In genomic region chr10:69119456-69119855, GRCm38 (mm10) we compare ENCODE assay signal across 13 mouse cellular contexts. TPM values are rescaled to one million over a fixed set of nuclear protein-coding genes. Genes with fewer than 3 reads are reported as not detected.
A peak's percentile ranks its signal among the peaks of the same experiment; 100 is the strongest.
DNase-seq lines count a peak whose midpoint lies in the region; ATAC-seq and TF ChIP-seq lines count a peak whose summit lies in the region.
"Had no signal": no experiment of that assay in that cellular context is flagged by ENCODE, and none has a peak within 500 bp of the region (broad histone marks: within the 10 kb centered on the region; RNA-seq: fewer than 3 reads in every experiment).

No protein-coding gene starts in this region.

- 0 out of 2 replicates have a peak, but pooled peaks cover 4% of the 10 kb centered on the region for H3K4me1 ChIP-seq in kidney, embryonic 15.5 days
- H3K4me1 ChIP-seq in kidney, embryonic 14.5 days (ENCODE audit: control insufficient read depth, insufficient read depth, low read length), result no peaks in the 10 kb centered on the region
- peaks cover 6% of the 10 kb centered on the region for H3K4me1 ChIP-seq in limb, embryonic 15.5 days
- H3K4me1 ChIP-seq: forebrain, embryonic 15.5 days; hindbrain, embryonic 15.5 days had no signal

- no peak overlapping the region for H3K9ac ChIP-seq in kidney, embryonic 15.5 days
- no peak overlapping the region for H3K9ac ChIP-seq in kidney, embryonic 14.5 days (ENCODE audit: low read depth, low read length)
- H3K9ac ChIP-seq in limb, embryonic 15.5 days, result no peak overlapping the region
- H3K9ac ChIP-seq: forebrain, embryonic 15.5 days; heart, embryonic 13.5 days; hindbrain, embryonic 15.5 days had no signal

- no peak overlapping the region for H3K4me2 ChIP-seq in kidney, embryonic 15.5 days
- no peak overlapping the region for H3K4me2 ChIP-seq in kidney, embryonic 14.5 days (replicated peaks; ENCODE audit: low read depth, low read length)
- no peak overlapping the region for H3K4me2 ChIP-seq in limb, embryonic 15.5 days
- H3K4me2 ChIP-seq: forebrain, embryonic 15.5 days; heart, embryonic 13.5 days; hindbrain, embryonic 15.5 days had no signal

- no peak for DNase-seq in gastrocnemius, adult 2 months
- no peak for DNase-seq in gastrocnemius, postnatal 14 days
- peak; percentile 13 for DNase-seq in NIH3T3 (ENCODE audit: low read depth)
- DNase-seq: adrenal gland, adult 2 months; adrenal gland, postnatal 25 days had no signal

- peak overlapping the region; percentile 24; the same call in 1 of the 2 replicates for H3K27ac ChIP-seq in gastrocnemius, adult 2 months
- H3K27ac ChIP-seq in kidney, embryonic 15.5 days, result peak overlapping the region; percentile 45; the same call in 1 of the 2 replicates
- no peak overlapping the region for H3K27ac ChIP-seq in kidney, embryonic 14.5 days (ENCODE audit: low read depth, low read length)
- peak overlapping the region; percentile 43 for H3K27ac ChIP-seq in limb, embryonic 15.5 days
- H3K27ac ChIP-seq: forebrain, embryonic 15.5 days; heart, embryonic 13.5 days; hindbrain, embryonic 15.5 days had no signal

- no peak for ATAC-seq in kidney, embryonic 15.5 days (replicated peaks; ENCODE audit: low FRiP score)
- no peak for ATAC-seq in kidney, embryonic 14.5 days (ENCODE audit: low FRiP score, low TSS enrichment)
- no peak for ATAC-seq in limb, embryonic 15.5 days (ENCODE audit: insufficient number of reproducible peaks, low FRiP score, low TSS enrichment, low read depth)
- ATAC-seq: forebrain, embryonic 15.5 days; intestine, embryonic 16.5 days had no signal

- intact Hi-C loops in gastrocnemius, adult 2 months (cut with DNase I), result no loop called here
- intact Hi-C loops in gastrocnemius, postnatal 14 days (cut with DNase I; ENCODE audit: low total_unique reads), result no loop called here

- no peaks in the 10 kb centered on the region for H3K36me3 ChIP-seq in kidney, embryonic 15.5 days
- H3K36me3 ChIP-seq in kidney, embryonic 14.5 days (ENCODE audit: control insufficient read depth, insufficient read depth, low read length), result no peaks in the 10 kb centered on the region
- no peaks in the 10 kb centered on the region for H3K36me3 ChIP-seq in limb, embryonic 15.5 days
- H3K36me3 ChIP-seq: forebrain, embryonic 15.5 days; heart, embryonic 13.5 days; hindbrain, embryonic 15.5 days had no signal

- H3K4me3 ChIP-seq in gastrocnemius, adult 2 months, result no peak overlapping the region
- H3K4me3 ChIP-seq in kidney, embryonic 15.5 days (replicated peaks), result no peak overlapping the region
- H3K4me3 ChIP-seq in kidney, embryonic 14.5 days (ENCODE audit: low read length), result no peak overlapping the region
- no peak overlapping the region for H3K4me3 ChIP-seq in limb, embryonic 15.5 days
- H3K4me3 ChIP-seq: forebrain, embryonic 15.5 days; heart, embryonic 13.5 days; hindbrain, embryonic 15.5 days had no signal

- no peak for TF ChIP-seq CTCF in gastrocnemius, adult 2 months (IDR thresholded peaks at IDR 0.05)

- WGBS in kidney, embryonic 15.5 days, result 34% methylated on average over 1 of the region's 1 CpGs
- 37% methylated on average over 1 of the region's 1 CpGs for WGBS in kidney, embryonic 14.5 days
- WGBS in limb, embryonic 15.5 days, result 28% methylated on average over 1 of the region's 1 CpGs

- H3K9me3 ChIP-seq in kidney, embryonic 15.5 days (replicated peaks), result no peaks in the 10 kb centered on the region
- H3K9me3 ChIP-seq in kidney, embryonic 14.5 days (ENCODE audit: control insufficient read depth, low read length), result no peaks in the 10 kb centered on the region; the same call in 1 of the 2 replicates
- no peaks in the 10 kb centered on the region for H3K9me3 ChIP-seq in limb, embryonic 15.5 days
- H3K9me3 ChIP-seq: forebrain, embryonic 15.5 days; heart, embryonic 13.5 days; hindbrain, embryonic 15.5 days had no signal

- no peaks in the 10 kb centered on the region for H3K27me3 ChIP-seq in kidney, embryonic 15.5 days
- H3K27me3 ChIP-seq in kidney, embryonic 14.5 days (ENCODE audit: control insufficient read depth, insufficient read depth, low read length), result no peaks in the 10 kb centered on the region
- H3K27me3 ChIP-seq in limb, embryonic 15.5 days, result no peaks in the 10 kb centered on the region
- H3K27me3 ChIP-seq: CH12.LX; forebrain, embryonic 15.5 days; heart, embryonic 13.5 days; hindbrain, embryonic 15.5 days had no signal

RNA-seq across cellular contexts. Expression of gene Rhobtb1, which starts 31.8 kb away (rescaled TPM):
- 10 to 100 TPM; 21.8 to 29.1 TPM for total RNA-seq in gastrocnemius, adult 2 months (2021)
- 10 to 100 TPM in 1 of 2 experiments, 1 to 10 TPM in 1; 8.8 to 11.4 TPM for total RNA-seq in gastrocnemius, postnatal 14 days (2021)
- polyA plus RNA-seq in kidney, embryonic 15.5 days (2015; fragmentation: Nextera tagmentation; extraction: Ambion mirVana), result 21.8 and 24.9 TPM in 2 replicates
- polyA plus RNA-seq in kidney, embryonic 14.5 days (2014; fragmentation: Nextera tagmentation; extraction: Ambion mirVana), result 20.3 and 26.6 TPM in 2 replicates
- polyA plus RNA-seq in limb, embryonic 15.5 days (2015; fragmentation: Nextera tagmentation; extraction: Ambion mirVana), result 27.0 and 31.6 TPM in 2 replicates
